Mouse (Mus musculus): ENCODE measurements around the gene Gna15. TPM values are rescaled to one million over a fixed set of nuclear protein-coding genes. Genes with fewer than 3 reads are reported as not detected.

Gna15 gene
- polyA plus RNA-seq, 1 experiment, result 1.5 TPM

DNA sequence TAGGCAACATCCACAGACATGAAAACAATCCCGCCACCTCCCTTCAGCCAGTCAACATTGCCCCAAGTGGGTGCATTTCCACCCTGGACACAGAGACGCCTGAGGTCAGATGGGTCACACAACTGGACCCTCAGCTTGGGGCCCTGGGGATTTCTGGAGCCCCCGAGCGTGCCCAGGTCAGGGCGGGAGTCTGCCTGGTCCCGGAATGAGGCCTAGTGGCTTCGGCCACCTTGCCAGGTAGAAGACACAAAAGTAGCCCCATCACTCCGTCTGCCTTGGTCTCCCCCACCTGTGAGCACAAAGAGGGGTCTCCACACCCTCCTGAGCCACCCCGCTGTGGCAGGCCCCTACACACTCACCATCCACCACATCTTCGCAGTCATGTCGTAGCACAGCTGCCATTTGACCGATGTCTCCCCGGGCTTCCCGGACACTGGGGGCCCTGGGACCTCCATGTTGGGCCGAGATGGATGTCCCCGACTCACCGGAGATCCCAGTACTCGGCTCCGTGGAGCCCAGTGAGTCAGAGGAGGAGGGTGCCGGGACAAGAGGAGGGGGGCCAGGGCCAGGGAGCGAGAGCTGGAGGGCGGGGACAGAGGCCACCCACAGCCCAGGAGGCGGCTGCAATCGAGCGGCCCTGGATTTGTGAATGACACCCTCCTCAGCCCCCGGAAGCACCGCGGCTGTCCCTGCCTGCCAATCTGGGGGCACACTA lies 68.7 kb downstream of the Gna15 start, which contains the start of gene Nfic:
Gene Nfic, minus strand, starts transcription at position 455 of the 715 bp plus-strand sequence.
- H3K4me1 ChIP-seq (ENCODE audit: control insufficient read depth, insufficient read depth, insufficient read length, low read length), result peaks cover 3% of the 10 kb centered on the region
- H3K27me3 ChIP-seq (ENCODE audit: control insufficient read depth, insufficient read depth, low read length), result peaks cover 29% of the 10 kb centered on the region
- no peaks in the 10 kb centered on the region for H3K36me3 ChIP-seq (ENCODE audit: control insufficient read depth, insufficient read depth, low read length)
- no peak within 1 kb of the TSS for H3K27ac ChIP-seq (ENCODE audit: insufficient read depth, low read depth, low read length)
- 56% methylated on average over 28 of the region's 28 CpGs for WGBS
- no peak for TF ChIP-seq CTCF (IDR thresholded peaks at IDR 0.05; ENCODE audit: extremely low read depth, insufficient read length, insufficient replicate concordance, low read depth, low read length)
- TF ChIP-seq POLR2A (IDR thresholded peaks at IDR 0.05; ENCODE audit: low read depth, low read length), result no peak
- H3K4me3 ChIP-seq (ENCODE audit: low read depth, low read length), result no peak within 1 kb of the TSS

DNA sequence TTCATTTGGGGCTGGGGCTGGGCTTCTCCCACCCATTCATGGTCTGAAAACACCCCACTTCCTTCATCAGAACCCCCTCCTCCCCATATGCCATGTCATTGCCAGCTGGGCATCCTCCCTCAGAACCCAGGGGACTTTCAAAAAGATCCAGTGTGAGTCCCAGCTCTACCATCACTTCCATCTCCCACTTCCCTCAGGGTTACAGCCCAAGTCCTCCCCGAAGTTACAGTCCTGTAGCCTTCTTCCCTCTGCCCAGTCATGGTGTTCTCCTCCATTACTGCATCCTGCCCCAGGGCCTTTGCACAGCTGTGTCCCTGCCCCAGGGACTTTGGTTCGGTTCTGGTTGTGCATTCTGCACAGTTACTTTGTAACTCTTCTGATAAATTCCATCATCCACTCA lies 69.9 kb downstream of the Gna15 start:
- TF ChIP-seq CTCF (IDR thresholded peaks at IDR 0.05; ENCODE audit: extremely low read depth, insufficient read length, insufficient replicate concordance, low read depth, low read length), result no peak
- Histone ChIP-seq H3K27ac (ENCODE audit: insufficient read depth, low read depth, low read length) (no peak overlapping the region), H3K4me1 (ENCODE audit: control insufficient read depth, insufficient read depth, insufficient read length, low read length) (peaks cover 3% of the 10 kb centered on the region), H3K27me3 (ENCODE audit: control insufficient read depth, insufficient read depth, low read length) (peaks cover 26% of the 10 kb centered on the region), H3K4me3 (ENCODE audit: low read depth, low read length) (no peak overlapping the region), H3K36me3 (ENCODE audit: control insufficient read depth, insufficient read depth, low read length) (no peaks in the 10 kb centered on the region)
- WGBS, result 77% methylated on average over 2 of the region's 2 CpGs

DNA sequence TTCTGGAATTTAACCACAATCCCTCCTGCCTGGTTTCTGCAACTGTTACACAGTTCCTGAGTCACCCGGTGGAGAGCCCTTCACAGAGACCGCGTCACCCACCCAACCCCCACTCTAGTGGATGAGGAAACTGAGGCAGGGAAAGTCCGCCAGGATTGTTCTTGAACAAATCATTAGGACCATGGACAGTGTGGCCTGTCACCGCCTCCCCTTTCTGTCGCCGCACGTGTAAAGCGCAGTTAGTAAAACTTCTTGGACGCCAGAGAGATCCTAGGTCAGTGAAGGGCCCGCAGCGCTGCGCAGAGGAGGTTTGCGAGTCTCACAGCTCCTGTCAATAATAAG lies 71.1 kb downstream of the Gna15 start:
- H3K4me3 ChIP-seq (ENCODE audit: low read depth, low read length), result no peak overlapping the region
- peaks cover 3% of the 10 kb centered on the region for H3K4me1 ChIP-seq (ENCODE audit: control insufficient read depth, insufficient read depth, insufficient read length, low read length)
- H3K27me3 ChIP-seq (ENCODE audit: control insufficient read depth, insufficient read depth, low read length), result peaks cover 26% of the 10 kb centered on the region
- no peak overlapping the region for H3K27ac ChIP-seq (ENCODE audit: insufficient read depth, low read depth, low read length)
- WGBS, result 3% methylated on average over 14 of the region's 14 CpGs
- no peaks in the 10 kb centered on the region for H3K36me3 ChIP-seq (ENCODE audit: control insufficient read depth, insufficient read depth, low read length)
- TF ChIP-seq CTCF (IDR thresholded peaks at IDR 0.05; ENCODE audit: extremely low read depth, insufficient read length, insufficient replicate concordance, low read depth, low read length), result no peak
- no peak for TF ChIP-seq POLR2A (IDR thresholded peaks at IDR 0.05; ENCODE audit: low read depth, low read length)

Other genes with a start within 250 kb of the Gna15 start
- gene Tjp3, start 232.6 kb downstream of the Gna15 start, polyA plus RNA-seq (2012; rRNA removed), result 124 and 239 TPM in 2 replicates
- 26.1 and 50.8 TPM in 2 replicates for gene Pip5k1c, start 231.3 kb downstream of the Gna15 start, polyA plus RNA-seq (2012; rRNA removed)
- gene Cactin, start 203.1 kb downstream of the Gna15 start, polyA plus RNA-seq (2012; rRNA removed), result 16.6 and 29.2 TPM in 2 replicates
- 10.0 and 10.2 TPM in 2 replicates for gene Tbxa2r, start 195.5 kb downstream of the Gna15 start, polyA plus RNA-seq (2012; rRNA removed)
- 0.67 and 1.2 TPM in 2 replicates for gene Gipc3, start 181.0 kb downstream of the Gna15 start, polyA plus RNA-seq (2012; rRNA removed)
- 86.8 and 196 TPM in 2 replicates for gene Hmg20b, start 173.7 kb downstream of the Gna15 start, polyA plus RNA-seq (2012; rRNA removed)
- gene Mfsd12, start 166.7 kb downstream of the Gna15 start, polyA plus RNA-seq (2012; rRNA removed), result 14.6 and 22.7 TPM in 2 replicates
- gene 4930404N11Rik, start 158.4 kb downstream of the Gna15 start, polyA plus RNA-seq (2012; rRNA removed), result 7.4 and 20.5 TPM in 2 replicates
- 70.5 and 132 TPM in 2 replicates for gene Fzr1, start 145.7 kb downstream of the Gna15 start, polyA plus RNA-seq (2012; rRNA removed)
- gene Dohh, start 139.8 kb downstream of the Gna15 start, polyA plus RNA-seq (2012; rRNA removed), result 86.8 and 113 TPM in 2 replicates
- gene Gm48551, start 139.8 kb downstream of the Gna15 start, polyA plus RNA-seq (2012; rRNA removed), result 1.8 and 4.8 TPM in 2 replicates
- gene Gm48552, start 135.2 kb downstream of the Gna15 start, polyA plus RNA-seq (2012; rRNA removed), result 2.9 and 5.0 TPM in 2 replicates
- 2,702 and 6,898 TPM in 2 replicates for gene Smim24, start 131.2 kb downstream of the Gna15 start, polyA plus RNA-seq (2012; rRNA removed)
- 15.5 and 19.4 TPM in 2 replicates for gene Nfic, start 68.6 kb downstream of the Gna15 start, polyA plus RNA-seq (2012; rRNA removed)
- 1.1 and 3.3 TPM in 2 replicates for gene Celf5, start 41.5 kb downstream of the Gna15 start, polyA plus RNA-seq (2012; rRNA removed)
- 196 and 354 TPM in 2 replicates for gene Ncln, start 27.8 kb downstream of the Gna15 start, polyA plus RNA-seq (2012; rRNA removed)
- gene S1pr4, start 24.1 kb downstream of the Gna15 start, polyA plus RNA-seq (2012; rRNA removed), result 4.0 and 5.6 TPM in 2 replicates
- gene Gna11, start 21.0 kb upstream of the Gna15 start, polyA plus RNA-seq (2012; rRNA removed), result 318 and 828 TPM in 2 replicates
- 1,054 and 3,003 TPM in 2 replicates for gene Aes, start 35.3 kb upstream of the Gna15 start, polyA plus RNA-seq (2012; rRNA removed)
- 17.8 and 20.4 TPM in 2 replicates for gene Tle2, start 50.3 kb upstream of the Gna15 start, polyA plus RNA-seq (2012; rRNA removed)
- 7.3 and 34.4 TPM in 2 replicates for gene Tle6, start 76.8 kb upstream of the Gna15 start, polyA plus RNA-seq (2012; rRNA removed)
- 0.33 and 0.58 TPM in 2 replicates for gene BC025920, start 82.0 kb upstream of the Gna15 start, polyA plus RNA-seq (2012; rRNA removed)
- 16.4 and 34.7 TPM in 2 replicates for gene Sirt6, start 103.6 kb upstream of the Gna15 start, polyA plus RNA-seq (2012; rRNA removed)
- gene Ankrd24, start 104.3 kb upstream of the Gna15 start, polyA plus RNA-seq (2012; rRNA removed), result 11.3 and 24.2 TPM in 2 replicates
- 0.04 and 0.08 TPM in 2 replicates for gene Gm10778, start 124.8 kb upstream of the Gna15 start, polyA plus RNA-seq (2012; rRNA removed)
- 0.05 TPM in 1 of 2 replicates, not detected in the other for gene Zfp433, start 180.6 kb upstream of the Gna15 start, polyA plus RNA-seq (2012; rRNA removed)
- not detected in 2 replicates for gene Gm3055, start 246.9 kb upstream of the Gna15 start, polyA plus RNA-seq (2012; rRNA removed)